Mouse (Mus musculus) forebrain, embryonic 10.5 days (tissue): ENCODE results near the gene Wbp11. TPM values are rescaled to one million over a fixed set of nuclear protein-coding genes. Genes with fewer than 3 reads are reported as not detected.

ENCODE experiments used
- DNase-seq: peaks from one replicate; pipeline ENCODE4 v3.0.0-alpha.2; 2017; ENCODE audit warnings: low spot score; ENCODE audit errors: extremely low spot score
- H3K27ac ChIP-seq: fragments of 300-500 bp; sonication (generic); 2 replicates; pipeline ENCODE4 v1.5.1; 2016; ENCODE audit warnings: mild to moderate bottlenecking
- H3K27me3 ChIP-seq: fragments of 300-500 bp; sonication (generic); 2 replicates; pipeline ENCODE4 v1.6.1; 2016; ENCODE audit warnings: mild to moderate bottlenecking; ENCODE audit not compliant: poor library complexity, severe bottlenecking
- H3K36me3 ChIP-seq: fragments of 300-500 bp; sonication (generic); replicated peaks from 2 replicates; pipeline ENCODE4 v1.6.1; 2016; ENCODE audit warnings: mild to moderate bottlenecking, moderate library complexity
- H3K4me1 ChIP-seq: fragments of 300-500 bp; sonication (generic); 2 replicates; pipeline ENCODE4 v1.6.1; 2016
- H3K4me3 ChIP-seq: fragments of 300-500 bp; sonication (generic); 2 replicates; pipeline ENCODE4 v1.5.1; 2016; ENCODE audit warnings: mild to moderate bottlenecking, moderate library complexity
- H3K9me3 ChIP-seq: fragments of 300-500 bp; sonication (generic); 2 replicates; pipeline ENCODE4 v1.6.1; 2016; ENCODE audit warnings: mild to moderate bottlenecking, moderate library complexity
- WGBS: fragments of 180-500 bp; shearing (Covaris S2); methylation state at CpG from one replicate; pipeline ENCODE4 v1.1.7; 2016; 5-methylcytosine and 5-hydroxymethylcytosine counted together
- polyA plus RNA-seq: library from polyadenylated mRNA; unstranded; fragments of >200 nt; fragmentation: Nextera tagmentation; extraction: Ambion mirVana; gene quantifications from 2 replicates; pipeline ENCODE4 v1.2.1, GENCODE M21; 2016

Gene Wbp11
- polyA plus RNA-seq, 1 experiment from 2014 or later, result 166 TPM

- Histone ChIP-seq H3K4me3 (no peak overlapping the region), H3K27ac (peak overlapping the region; percentile 58; the same call in 1 of the 2 replicates)
- 58% methylated on average over 3 of the region's 3 CpGs for WGBS
Observed at GRCm38 (mm10) chr6:136852762-136853161, 24.7 kb upstream of the Wbp11 start.

GRCm38 (mm10) chr6:136852348-136852747 lies 24.3 kb upstream of the Wbp11 start:
- Histone ChIP-seq H3K4me3 (no peak overlapping the region), H3K27me3 (no peaks in the 10 kb centered on the region), H3K9me3 (no peaks in the 10 kb centered on the region), H3K36me3 (no peaks in the 10 kb centered on the region), H3K27ac (peak overlapping the region; percentile 58; the same call in 1 of the 2 replicates), H3K4me1 (peaks cover 9% of the 10 kb centered on the region)
- WGBS, result 81% methylated on average over 4 of the region's 4 CpGs
- DNase-seq, result no peak

More at GRCm38 (mm10) chr6:136852762-136853161, 24.7 kb upstream of the Wbp11 start:
- H3K4me1 ChIP-seq, result peaks cover 13% of the 10 kb centered on the region
- no peaks in the 10 kb centered on the region for H3K27me3 ChIP-seq
- H3K36me3 ChIP-seq, result no peaks in the 10 kb centered on the region
- no peak for DNase-seq
- H3K9me3 ChIP-seq, result no peaks in the 10 kb centered on the region

DNA sequence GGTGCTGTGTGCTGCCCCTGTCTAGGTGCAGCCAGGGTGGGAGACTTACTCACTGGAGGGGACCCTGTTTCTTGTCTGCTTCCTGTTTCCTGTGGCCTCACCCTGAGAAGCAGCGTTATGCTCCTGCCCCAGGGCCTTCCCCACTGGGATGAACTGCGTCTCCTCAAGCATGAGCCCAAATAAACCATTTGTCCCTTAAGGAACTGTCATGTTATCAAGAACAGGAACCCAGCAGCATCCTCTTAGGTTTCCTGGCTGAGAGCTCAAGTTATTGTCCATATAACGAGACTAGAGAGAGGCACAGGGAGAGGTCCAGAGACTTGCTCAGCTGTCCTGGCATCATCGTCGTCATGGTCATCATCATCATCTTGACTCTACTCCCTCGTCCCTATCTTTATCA lies 22.2 kb upstream of the Wbp11 start:
- DNase-seq, result no peak
- 84% methylated on average over 6 of the region's 6 CpGs for WGBS

DNA sequence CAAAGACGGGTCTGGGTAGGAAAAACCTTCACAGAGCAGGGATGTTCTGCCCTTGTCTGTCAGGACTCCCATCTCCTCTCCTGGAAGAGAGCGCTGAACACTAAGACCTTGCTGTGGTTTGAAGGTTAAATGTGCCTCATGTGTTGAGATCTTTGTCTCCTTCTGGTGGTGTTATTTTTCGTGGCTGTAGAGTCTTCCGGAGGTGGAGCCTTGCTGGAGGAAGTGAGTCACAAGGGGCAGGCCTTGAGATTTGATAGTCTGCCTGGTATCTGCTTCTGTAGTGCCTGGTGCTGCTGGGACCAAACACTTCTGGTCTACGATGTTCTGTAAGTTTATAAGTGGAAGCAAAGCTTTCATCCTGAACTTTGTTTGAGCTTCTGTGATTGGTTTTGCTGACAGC lies 20.9 kb upstream of the Wbp11 start:
- no peaks in the 10 kb centered on the region for H3K27me3 ChIP-seq
- H3K36me3 ChIP-seq, result no peaks in the 10 kb centered on the region
- no peak overlapping the region for H3K4me3 ChIP-seq
- no peak overlapping the region for H3K27ac ChIP-seq
- 83% methylated on average over 5 of the region's 5 CpGs for WGBS
- peaks cover 9% of the 10 kb centered on the region for H3K4me1 ChIP-seq
- H3K9me3 ChIP-seq, result no peaks in the 10 kb centered on the region
- no peak for DNase-seq

More for the DNA sequence above, 22.2 kb upstream of the Wbp11 start:
- Histone ChIP-seq H3K27me3 (no peaks in the 10 kb centered on the region), H3K9me3 (no peaks in the 10 kb centered on the region), H3K4me3 (no peak overlapping the region), H3K4me1 (peaks cover 9% of the 10 kb centered on the region), H3K27ac (no peak overlapping the region), H3K36me3 (no peaks in the 10 kb centered on the region)

- Histone ChIP-seq H3K27me3 (no peaks in the 10 kb centered on the region), H3K4me1 (peaks cover 9% of the 10 kb centered on the region), H3K4me3 (no peak overlapping the region), H3K36me3 (no peaks in the 10 kb centered on the region), H3K27ac (no peak overlapping the region), H3K9me3 (no peaks in the 10 kb centered on the region)
- 91% methylated on average over 8 of the region's 8 CpGs for WGBS
- DNase-seq, result no peak
Observed at GRCm38 (mm10) chr6:136848399-136848798, 20.4 kb upstream of the Wbp11 start.

DNA sequence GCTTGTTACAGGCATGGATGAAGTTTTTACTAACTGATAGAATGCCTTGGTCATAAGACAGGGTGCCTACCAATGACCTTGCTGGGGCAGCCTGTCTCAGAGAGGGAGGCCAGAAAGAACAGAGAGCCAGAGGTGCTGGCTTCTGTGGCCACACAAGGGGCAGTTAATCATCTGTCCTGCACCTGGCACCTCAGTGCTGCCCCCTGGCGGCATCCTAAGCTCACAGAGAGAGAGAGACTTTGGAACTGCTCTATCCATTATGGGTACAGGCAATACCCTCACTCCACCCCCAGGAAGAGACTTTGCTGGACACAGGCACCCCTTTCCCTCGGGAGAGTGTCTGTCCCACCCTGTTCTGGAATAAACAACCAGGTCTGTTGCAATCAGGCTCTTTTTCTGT lies 19.8 kb upstream of the Wbp11 start:
- Histone ChIP-seq H3K27me3 (no peaks in the 10 kb centered on the region), H3K4me3 (no peak overlapping the region)
- WGBS, result 27% methylated on average over 2 of the region's 2 CpGs

DNA sequence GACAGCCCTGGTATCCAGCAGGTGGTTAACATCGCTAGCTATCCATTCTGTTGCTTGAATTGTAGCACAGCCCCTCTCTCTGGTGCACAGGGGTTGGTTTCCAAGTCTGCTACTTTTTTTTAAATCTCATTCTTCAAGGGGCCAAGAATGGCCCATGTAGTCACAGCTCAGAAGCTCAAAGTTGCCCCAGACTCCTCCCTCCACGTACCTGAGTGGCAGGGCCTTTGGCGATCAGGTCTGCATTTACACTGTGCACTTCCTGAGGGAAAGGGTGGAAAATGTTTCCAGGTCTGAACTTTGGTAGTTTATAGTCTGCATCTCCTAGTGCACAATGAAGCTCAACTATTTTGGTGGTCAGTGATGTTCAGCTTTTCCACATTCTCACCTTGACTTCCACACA lies 19.2 kb upstream of the Wbp11 start:
- WGBS, result 89% methylated on average over 3 of the region's 3 CpGs
- no peak for DNase-seq

More for the DNA sequence above, 19.8 kb upstream of the Wbp11 start:
- peak; percentile 51 for DNase-seq
- no peaks in the 10 kb centered on the region for H3K9me3 ChIP-seq
- H3K4me1 ChIP-seq, result peaks cover 7% of the 10 kb centered on the region
- no peak overlapping the region for H3K27ac ChIP-seq
- no peaks in the 10 kb centered on the region for H3K36me3 ChIP-seq

GRCm38 (mm10) chr6:136845706-136846480 lies 17.9 kb upstream of the Wbp11 start:
- Histone ChIP-seq H3K4me1 (no peaks in the 10 kb centered on the region), H3K4me3 (no peak overlapping the region), H3K9me3 (no peaks in the 10 kb centered on the region), H3K27me3 (no peaks in the 10 kb centered on the region), H3K36me3 (no peaks in the 10 kb centered on the region), H3K27ac (no peak overlapping the region)
- DNase-seq, result no peak
- 69% methylated on average over 5 of the region's 5 CpGs for WGBS

More for the DNA sequence above, 19.2 kb upstream of the Wbp11 start:
- Histone ChIP-seq H3K27me3 (no peaks in the 10 kb centered on the region), H3K27ac (no peak overlapping the region), H3K4me1 (peaks cover 2% of the 10 kb centered on the region), H3K36me3 (no peaks in the 10 kb centered on the region), H3K9me3 (no peaks in the 10 kb centered on the region), H3K4me3 (no peak overlapping the region)

GRCm38 (mm10) chr6:136844903-136845302 lies 16.9 kb upstream of the Wbp11 start:
- no peaks in the 10 kb centered on the region for H3K4me1 ChIP-seq
- WGBS, result 70% methylated on average over 2 of the region's 2 CpGs
- no peak for DNase-seq
- no peaks in the 10 kb centered on the region for H3K36me3 ChIP-seq
- H3K27me3 ChIP-seq, result no peaks in the 10 kb centered on the region
- no peak overlapping the region for H3K27ac ChIP-seq
- H3K9me3 ChIP-seq, result no peaks in the 10 kb centered on the region
- no peak overlapping the region for H3K4me3 ChIP-seq

DNA sequence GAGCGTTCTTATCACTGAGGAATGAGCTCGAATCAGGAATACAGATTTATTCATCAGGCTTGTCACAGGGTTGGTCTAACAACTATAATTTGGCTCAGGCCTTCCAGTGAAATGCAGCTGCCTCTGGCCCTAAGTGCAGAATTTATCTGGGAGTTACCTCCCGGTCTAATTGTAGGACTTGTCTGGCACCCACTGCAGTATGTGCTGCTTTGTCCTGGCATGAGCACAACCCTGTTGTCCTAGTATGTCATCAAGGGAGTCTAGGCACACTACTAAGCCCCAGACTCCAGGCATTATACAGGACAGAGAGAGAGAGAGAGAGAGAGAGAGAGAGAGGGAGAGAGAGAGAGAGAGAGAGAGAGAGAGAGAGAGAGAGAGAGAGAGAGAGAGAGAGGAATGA lies 9.3 kb upstream of the Wbp11 start:
- Histone ChIP-seq H3K9me3 (no peaks in the 10 kb centered on the region), H3K36me3 (no peaks in the 10 kb centered on the region), H3K4me1 (no peaks in the 10 kb centered on the region), H3K4me3 (no peak overlapping the region), H3K27me3 (no peaks in the 10 kb centered on the region), H3K27ac (no peak overlapping the region)
- DNase-seq, result no peak
- 87% methylated on average over 3 of the region's 3 CpGs for WGBS

- no peak for DNase-seq
- H3K36me3 ChIP-seq, result no peaks in the 10 kb centered on the region
- H3K27me3 ChIP-seq, result no peaks in the 10 kb centered on the region
- no peaks in the 10 kb centered on the region for H3K9me3 ChIP-seq
- H3K4me3 ChIP-seq, result no peak within 1 kb of the TSS
- no peaks in the 10 kb centered on the region for H3K4me1 ChIP-seq
- no peak within 1 kb of the TSS for H3K27ac ChIP-seq
- WGBS, result 74% methylated on average over 4 of the region's 4 CpGs
Observed at GRCm38 (mm10) chr6:136835352-136835751, 7.3 kb upstream of the Wbp11 start, which contains the start of gene Smco3. TSS of gene Smco3 (minus strand) at chr6:136835452.

- no peak overlapping the region for H3K4me3 ChIP-seq
- no peaks in the 10 kb centered on the region for H3K9me3 ChIP-seq
- DNase-seq, result no peak
- no peak overlapping the region for H3K27ac ChIP-seq
- H3K27me3 ChIP-seq, result no peaks in the 10 kb centered on the region
- H3K4me1 ChIP-seq, result peaks cover 9% of the 10 kb centered on the region
- no peaks in the 10 kb centered on the region for H3K36me3 ChIP-seq
- 82% methylated on average over 5 of the region's 5 CpGs for WGBS
Observed at GRCm38 (mm10) chr6:136831712-136832111, 3.7 kb upstream of the Wbp11 start.

GRCm38 (mm10) chr6:136828681-136829080 lies 648 bp upstream of the Wbp11 start:
- WGBS, result 34% methylated on average over 4 of the region's 4 CpGs
- Histone ChIP-seq H3K36me3 (peaks cover 21% of the 10 kb centered on the region), H3K27me3 (no peaks in the 10 kb centered on the region), H3K9me3 (no peaks in the 10 kb centered on the region), H3K27ac (peak overlapping the region; percentile 98), H3K4me1 (peaks cover 14% of the 10 kb centered on the region), H3K4me3 (peak overlapping the region; percentile 99)
- DNase-seq, result no peak
